Mouse (Mus musculus): ENCODE results near the gene Aig1.
A peak's percentile ranks its signal among the peaks of the same experiment; 100 is the strongest.

The Aig1 gene

GRCm38 (mm10) chr10:13774910-13775309, 93.9 kb downstream of the Aig1 start:
- DNase-seq: no peak

DNA sequence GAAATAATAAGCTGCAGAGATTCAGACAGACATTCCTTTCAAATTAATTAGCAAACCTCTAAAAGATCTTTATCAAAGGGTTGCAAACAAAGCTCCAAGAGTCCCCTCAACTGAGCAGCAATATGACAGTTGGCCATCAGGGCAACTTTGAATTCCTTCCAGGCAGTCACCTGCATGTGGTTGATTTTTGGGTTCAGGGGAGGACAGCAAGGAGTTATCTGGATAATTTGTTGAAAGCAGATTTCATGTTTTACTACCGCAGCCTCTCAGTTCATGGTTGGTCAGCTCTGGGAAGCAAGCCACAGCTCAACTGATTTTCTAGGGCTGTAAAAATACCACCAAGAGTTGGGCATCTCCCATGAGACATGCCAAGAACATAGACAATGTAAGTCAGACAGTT, 98.1 kb downstream of the Aig1 start:
- peak; percentile 51 for DNase-seq

GRCm38 (mm10) chr10:13769789-13770188, 99.0 kb downstream of the Aig1 start:
- DNase-seq: no peak

- no peak for DNase-seq
Measured at GRCm38 (mm10) chr10:13768866-13769265, 99.9 kb downstream of the Aig1 start.

DNA sequence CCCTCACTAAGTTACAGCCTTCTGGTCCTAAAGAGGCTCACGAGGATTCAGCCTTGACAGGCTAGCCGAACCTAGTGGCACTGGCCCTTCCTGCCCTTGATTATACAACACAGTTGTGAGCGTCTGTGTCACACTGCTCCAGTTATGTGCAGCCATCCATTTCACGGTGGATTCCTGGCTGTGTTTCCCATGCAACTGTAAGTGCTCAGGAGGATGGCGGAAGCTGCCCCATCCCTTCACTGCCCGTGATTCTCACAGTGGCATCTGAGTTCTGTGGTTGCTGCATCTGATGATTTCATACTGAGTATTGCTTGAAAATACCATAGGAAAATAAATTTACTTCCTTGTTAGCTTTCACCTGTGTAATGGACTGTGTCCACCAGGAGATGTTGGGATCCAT, 101.7 kb downstream of the Aig1 start:
- DNase-seq: peak; percentile 41

GRCm38 (mm10) chr10:13763151-13763550, 105.6 kb downstream of the Aig1 start:
- no peak for DNase-seq

DNA sequence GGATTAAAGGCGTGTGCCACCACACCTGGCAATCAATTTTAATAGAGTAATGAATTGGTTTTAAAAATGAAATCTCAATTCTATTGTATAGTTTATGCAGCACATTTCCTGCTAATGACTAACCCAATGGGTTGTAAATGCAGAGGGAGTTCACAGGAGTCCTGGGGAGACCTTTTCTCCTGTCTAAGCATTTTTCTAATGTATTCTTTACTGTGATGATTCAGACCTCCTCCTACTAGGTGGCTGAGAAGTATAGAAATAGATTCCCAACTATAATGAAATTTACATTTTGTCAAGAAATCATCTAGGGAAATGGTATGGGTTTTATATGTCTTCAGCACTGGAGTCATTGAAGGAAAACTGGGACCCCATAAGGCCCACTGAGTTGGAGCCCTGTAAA, 114.1 kb downstream of the Aig1 start:
- no peak for DNase-seq

- no peak for DNase-seq
Measured at GRCm38 (mm10) chr10:13753777-13754176, 115.0 kb downstream of the Aig1 start.

GRCm38 (mm10) chr10:13739494-13740140, 129.2 kb downstream of the Aig1 start:
- DNase-seq: peak; percentile 91

DNA sequence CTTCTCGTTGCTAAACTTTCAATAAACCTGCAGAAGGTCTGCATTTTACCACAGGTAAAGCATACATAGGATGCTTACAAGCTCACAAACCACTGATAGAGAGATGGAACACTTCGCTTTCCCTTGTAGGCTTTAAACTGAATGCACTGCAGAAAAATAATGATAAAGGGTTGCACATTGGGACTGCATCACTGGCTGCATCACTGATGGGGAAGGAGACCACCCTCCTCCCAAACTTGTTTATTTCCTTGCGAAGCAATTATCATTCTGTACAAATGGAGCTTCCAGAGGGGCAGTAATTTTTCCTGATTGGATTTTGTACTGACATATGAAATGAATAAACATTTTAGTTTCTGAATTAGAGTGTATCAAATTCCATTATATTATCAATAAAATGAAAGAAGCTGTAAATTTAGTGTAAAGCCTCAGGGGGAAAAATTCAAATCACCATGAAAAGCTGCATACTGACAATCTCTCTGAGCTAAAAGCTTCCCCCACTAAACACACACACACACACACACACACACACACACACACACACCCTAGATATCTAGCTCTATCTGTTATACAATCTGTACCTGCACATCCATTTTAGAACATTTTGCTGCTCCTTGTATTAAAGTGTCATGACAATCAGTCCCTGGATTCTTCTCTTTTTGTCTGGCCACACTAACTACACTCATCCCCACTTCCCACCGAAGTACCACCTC, 138.6 kb downstream of the Aig1 start:
- DNase-seq: no peak

GRCm38 (mm10) chr10:13727676-13728075, 141.1 kb downstream of the Aig1 start:
- DNase-seq: no peak

DNA sequence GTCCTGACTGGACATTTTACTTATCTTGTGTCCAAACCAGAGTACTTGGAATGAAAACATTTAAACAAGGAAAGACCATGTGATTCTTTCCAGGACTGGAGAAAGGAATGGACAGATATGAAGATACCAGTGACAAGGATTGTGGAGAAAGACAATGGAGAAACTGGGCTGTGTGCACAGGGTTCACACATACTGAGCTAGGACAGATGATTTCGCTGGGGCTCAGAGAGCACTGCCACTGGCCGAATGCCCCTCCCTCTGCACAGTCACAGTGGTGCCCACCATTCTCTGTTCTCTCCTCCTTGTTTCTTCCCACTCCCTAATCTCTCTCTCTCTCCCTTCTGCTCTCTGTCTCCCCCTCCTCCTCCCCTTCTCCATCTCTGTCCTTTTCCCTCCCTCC, 142.6 kb downstream of the Aig1 start:
- no peak for DNase-seq

DNA sequence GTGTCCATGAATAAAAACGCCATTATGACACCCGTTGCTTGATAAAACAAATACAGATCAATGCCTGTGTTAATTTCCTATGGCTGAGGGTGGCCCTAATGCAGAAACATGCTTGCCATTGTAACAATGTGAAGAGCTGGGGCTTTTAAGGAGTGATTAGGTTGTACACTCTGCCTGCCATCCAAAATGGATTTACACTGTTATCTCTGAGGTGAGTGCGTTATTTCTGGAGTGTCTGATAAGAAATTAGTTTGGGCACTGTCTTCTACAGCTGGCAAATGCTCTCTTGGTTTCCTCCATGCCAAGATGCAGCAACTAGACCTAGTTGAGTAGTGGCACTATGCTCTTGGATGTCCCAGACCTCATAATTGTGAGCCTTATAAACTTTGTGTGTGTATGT, 143.5 kb downstream of the Aig1 start:
- DNase-seq: no peak

DNA sequence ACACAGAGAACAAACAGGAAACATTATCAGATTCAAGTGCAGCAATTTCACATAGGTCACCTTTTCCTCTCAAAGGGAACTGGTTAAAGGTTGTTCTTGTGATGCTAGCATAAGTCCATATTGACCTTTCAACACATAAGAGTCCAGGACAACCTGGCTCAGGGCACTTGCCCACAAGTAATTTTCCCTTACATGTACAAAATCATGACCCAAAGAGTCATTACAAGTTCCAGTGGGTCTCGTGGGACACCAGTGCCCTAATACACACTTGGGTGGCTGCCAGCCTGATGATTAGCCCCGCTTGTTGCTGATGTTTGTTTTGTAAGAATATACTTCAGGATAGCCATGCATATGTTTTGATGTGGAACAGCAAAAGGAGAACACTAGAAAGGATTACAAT, 152.6 kb downstream of the Aig1 start:
- no peak for DNase-seq

GRCm38 (mm10) chr10:13715584-13715983, 153.2 kb downstream of the Aig1 start:
- DNase-seq: no peak

DNA sequence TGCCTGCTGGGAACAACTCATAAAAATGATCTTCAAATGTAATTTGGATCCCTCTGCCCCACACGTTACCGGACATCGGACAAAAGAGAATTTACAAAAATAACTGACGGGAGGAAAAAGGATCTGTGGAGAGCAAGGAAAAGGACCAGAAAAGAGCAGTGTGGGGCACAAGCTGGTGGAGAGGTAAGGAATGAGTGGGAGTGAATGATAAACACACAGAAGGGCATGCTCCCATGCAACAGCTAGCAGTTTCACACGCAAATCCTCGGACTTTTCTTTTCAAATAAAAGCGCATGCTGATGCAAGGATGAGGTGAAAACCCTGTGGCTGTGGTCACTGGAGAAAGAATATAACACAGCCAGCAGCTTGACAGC, 153.9 kb downstream of the Aig1 start:
- no peak for DNase-seq

DNA sequence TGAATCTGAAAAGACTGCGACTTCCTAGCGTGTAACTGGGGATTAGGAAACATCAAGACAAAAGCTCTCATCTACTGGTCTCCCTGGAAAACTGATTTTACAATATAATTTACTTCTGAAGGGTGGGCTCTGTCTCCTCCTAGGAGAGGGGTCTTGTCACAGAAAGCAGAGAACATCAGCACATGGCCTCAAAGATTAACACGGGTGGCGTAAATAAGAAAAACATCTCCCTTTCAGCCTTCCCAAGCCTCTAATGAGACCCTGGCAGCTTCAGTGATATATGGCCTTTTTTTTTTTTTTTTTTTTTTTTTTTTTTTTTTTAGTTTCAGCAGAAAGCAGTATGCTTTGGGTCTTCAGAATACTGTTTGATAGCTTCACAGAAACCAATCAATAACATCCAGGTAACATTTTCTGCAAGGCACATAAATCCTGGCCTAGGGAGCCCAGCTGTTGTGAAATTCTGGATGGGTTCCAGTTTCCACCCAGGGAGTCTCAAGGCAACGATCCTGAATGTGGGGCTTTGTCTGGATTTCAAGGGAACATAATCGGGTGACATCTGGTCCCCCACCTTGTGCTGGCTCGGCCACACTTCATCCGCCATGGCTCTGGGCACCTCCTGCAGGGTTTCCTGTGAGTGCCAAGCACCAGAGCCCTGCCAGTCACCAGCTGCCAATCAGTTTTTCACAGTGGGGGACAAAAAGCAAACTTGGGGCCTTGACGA, 154.4 kb downstream of the Aig1 start:
- DNase-seq: peak; percentile 95

- peak; percentile 39 for DNase-seq
Measured at GRCm38 (mm10) chr10:13713711-13714110, 155.1 kb downstream of the Aig1 start.

DNA sequence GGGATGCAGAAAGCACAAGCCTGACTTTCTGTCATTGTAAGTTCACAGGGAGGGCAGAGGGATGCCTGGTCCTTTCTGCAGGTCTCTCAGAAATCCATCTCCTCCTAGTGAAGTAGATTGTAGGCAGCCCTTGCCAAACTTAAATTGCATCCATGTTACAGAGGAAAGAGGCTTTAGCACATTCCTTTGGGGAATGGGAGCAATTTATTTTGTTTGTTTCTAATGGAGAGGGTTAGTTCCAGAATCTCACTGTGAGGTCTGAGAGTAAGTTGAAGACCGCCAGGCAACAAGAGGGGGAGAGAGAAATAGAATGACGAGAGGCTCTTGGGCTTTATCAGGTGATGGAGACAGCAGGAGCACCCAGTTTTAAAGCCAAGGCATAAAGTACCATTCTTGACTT, 155.7 kb downstream of the Aig1 start:
- DNase-seq: no peak

DNA sequence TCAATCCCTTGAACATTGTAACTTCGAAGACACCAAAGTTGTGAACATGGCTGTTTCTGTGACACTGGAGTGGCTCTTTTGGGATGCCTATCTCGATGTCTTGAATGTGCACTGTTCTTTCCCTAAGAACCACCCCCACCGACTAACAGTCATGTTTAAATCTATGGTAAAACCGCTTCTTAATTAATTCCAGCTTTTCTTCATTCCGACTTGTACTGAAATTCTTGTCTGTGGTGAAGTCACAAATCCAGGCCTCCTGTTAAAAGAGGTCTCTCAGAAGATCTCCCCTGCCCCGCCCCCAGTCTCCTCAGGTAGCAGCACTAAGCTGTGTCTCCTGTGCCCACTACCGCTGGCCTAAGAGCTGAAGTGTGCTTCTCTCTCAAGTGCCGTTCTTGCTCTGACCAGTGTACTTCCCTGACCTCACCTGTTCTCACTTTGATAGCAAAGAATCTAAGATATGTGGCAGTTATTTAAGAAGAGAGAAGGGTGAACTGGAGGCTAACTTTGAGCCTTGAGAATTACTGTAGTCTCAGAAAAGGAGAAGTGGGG, 157.4 kb downstream of the Aig1 start:
- DNase-seq: no peak

DNA sequence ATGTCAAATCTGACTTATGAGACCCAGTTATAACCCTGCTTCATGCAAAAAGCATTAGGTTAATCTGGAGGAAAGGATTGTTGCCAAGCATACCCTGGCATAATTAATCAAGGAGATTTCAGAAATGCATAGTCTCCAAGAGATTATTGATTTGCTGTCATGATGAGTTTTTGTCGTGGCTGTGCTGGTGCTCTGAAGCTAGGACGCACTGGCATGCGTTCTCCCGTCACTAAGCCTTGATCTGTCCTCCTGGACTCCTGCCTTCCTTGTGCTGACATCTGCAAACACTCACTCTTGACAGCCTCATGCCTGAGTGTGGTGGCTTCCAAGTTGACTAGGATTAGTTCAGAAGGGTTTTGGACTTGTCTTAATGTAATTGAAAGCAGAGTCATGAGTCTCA, 163.0 kb downstream of the Aig1 start:
- no peak for DNase-seq

GRCm38 (mm10) chr10:13702688-13703087, 166.1 kb downstream of the Aig1 start:
- no peak for DNase-seq

DNA sequence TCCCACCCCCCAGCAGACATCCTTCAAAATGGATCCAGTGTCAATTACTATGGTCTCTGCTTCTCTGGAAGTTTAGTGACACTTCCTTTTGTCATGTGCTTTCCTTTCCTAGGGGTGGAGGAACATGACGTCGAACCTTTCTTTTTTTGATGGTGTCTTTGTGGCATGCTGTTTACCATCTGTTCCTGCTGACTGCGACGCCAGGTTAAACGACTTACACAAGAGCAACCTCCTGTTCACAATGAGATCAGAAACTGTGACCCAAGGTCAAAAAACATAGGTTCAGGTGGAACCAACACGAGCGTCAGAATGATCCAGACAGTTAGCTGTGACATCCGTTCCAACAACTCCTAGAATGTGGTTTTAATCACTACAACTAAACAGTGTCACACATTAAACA, 166.7 kb downstream of the Aig1 start:
- peak; percentile 78 for DNase-seq

DNA sequence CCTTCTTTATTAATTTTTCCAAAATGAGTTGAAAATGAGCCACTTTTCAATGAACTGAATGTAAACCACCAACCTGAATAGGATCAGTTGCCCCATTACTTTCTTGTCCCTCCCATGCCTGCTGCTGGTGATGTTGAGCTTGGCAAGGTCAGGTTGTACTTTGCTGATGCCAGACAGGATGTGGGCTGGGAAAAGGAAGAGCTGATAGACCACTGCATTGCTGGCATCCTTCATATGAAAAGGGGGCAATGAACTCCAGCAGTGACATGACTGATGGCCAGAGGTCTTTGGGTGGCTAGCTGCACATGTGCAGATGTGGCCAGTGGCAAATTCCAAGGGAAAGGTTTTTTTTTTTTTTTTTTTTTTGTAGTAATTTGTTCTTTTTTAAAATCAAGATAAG, 172.5 kb downstream of the Aig1 start:
- no peak for DNase-seq
